Comparison of ENCODE assay signal across 7 mouse cellular contexts in the genomic region with DNA sequence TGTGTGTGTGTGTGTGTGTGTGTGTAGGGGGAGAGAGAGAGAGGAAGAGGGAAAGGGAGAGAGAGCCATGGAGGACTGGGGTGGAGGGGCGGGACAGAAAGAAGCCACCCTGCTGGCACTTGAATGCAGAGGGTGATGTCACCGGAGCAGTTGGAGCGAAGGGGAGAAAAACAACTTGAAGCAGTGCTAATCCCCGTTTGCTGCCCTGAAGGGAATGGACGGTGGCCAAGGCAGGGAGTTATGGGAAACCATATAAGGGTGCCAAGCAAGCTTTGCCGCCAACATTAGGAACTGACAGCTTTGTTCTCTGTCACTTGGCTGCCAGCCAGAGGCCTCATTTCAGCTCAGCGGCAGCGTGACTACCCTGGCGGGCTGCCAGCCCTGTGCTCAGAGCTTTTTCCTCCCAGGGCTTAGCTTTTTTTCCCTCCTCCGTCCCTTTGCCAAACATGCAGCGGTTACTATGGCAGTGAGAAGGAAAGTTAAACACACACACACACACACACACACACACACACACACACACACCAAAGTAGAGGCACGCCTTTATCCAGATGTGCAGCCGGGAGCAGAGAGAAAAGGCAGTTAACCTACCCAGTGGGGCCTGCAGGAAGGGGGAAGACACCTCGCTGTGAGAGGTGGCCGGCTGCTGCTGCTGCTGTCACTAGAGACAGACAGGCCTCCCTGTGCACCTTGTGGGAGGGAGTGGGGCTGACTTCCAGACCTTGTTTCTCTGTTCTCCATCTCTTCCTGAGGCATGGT.
A peak's percentile ranks its signal among the peaks of the same experiment; 100 is the strongest.
DNase-seq lines count a peak whose midpoint lies in the region; ATAC-seq lines count a peak whose summit lies in the region.

No protein-coding gene starts in this region.

- DNase-seq in adrenal gland, postnatal 10 days = peak; percentile 100
- DNase-seq in embryonic facial prominence, embryonic 11.5 days (ENCODE audit: low spot score) = peak; percentile 98
- peak; percentile 100 for DNase-seq in kidney, adult 11 months
- peak; percentile 86 for DNase-seq in limb, embryonic 10.5 days (ENCODE audit: low spot score)
- peak; percentile 78 for DNase-seq in spleen, adult 12 weeks (ENCODE audit: low spot score)

- H3K4me1 ChIP-seq in embryonic facial prominence, embryonic 11.5 days (ENCODE audit: control insufficient read depth, insufficient read depth, low read length) = peaks cover 26% of the 10 kb centered on the region
- peaks cover 81% of the 10 kb centered on the region for H3K4me1 ChIP-seq in limb, embryonic 10.5 days
- H3K4me1 ChIP-seq in midbrain, embryonic 13.5 days (replicated peaks) = peaks cover 76% of the 10 kb centered on the region

- H3K9me3 ChIP-seq in embryonic facial prominence, embryonic 11.5 days (replicated peaks; ENCODE audit: control insufficient read depth, low read length) = no peaks in the 10 kb centered on the region
- no peaks in the 10 kb centered on the region for H3K9me3 ChIP-seq in limb, embryonic 10.5 days (replicated peaks)
- no peaks in the 10 kb centered on the region for H3K9me3 ChIP-seq in midbrain, embryonic 13.5 days

- peak overlapping the region; percentile 26 for H3K4me2 ChIP-seq in embryonic facial prominence, embryonic 11.5 days (ENCODE audit: low read depth, low read length)
- H3K4me2 ChIP-seq in midbrain, embryonic 13.5 days (replicated peaks) = peak overlapping the region; percentile 34

- peak overlapping the region; percentile 61 for H3K9ac ChIP-seq in embryonic facial prominence, embryonic 11.5 days (replicated peaks; ENCODE audit: low read length)
- peak overlapping the region; percentile 45 for H3K9ac ChIP-seq in midbrain, embryonic 13.5 days (replicated peaks)

- ATAC-seq in embryonic facial prominence, embryonic 11.5 days (replicated peaks; ENCODE audit: insufficient number of reproducible peaks, low FRiP score, low TSS enrichment, low read depth) = peak; percentile 87
- ATAC-seq in granulocyte monocyte progenitor cell, adult 5-6 weeks (replicated peaks; ENCODE audit: poor library complexity, severe bottlenecking) = peak; percentile 58
- peak; percentile 90 for ATAC-seq in midbrain, embryonic 13.5 days

- no peaks in the 10 kb centered on the region for H3K36me3 ChIP-seq in embryonic facial prominence, embryonic 11.5 days (replicated peaks; ENCODE audit: control insufficient read depth, insufficient read depth, low read depth, low read length)
- no peaks in the 10 kb centered on the region for H3K36me3 ChIP-seq in limb, embryonic 10.5 days
- H3K36me3 ChIP-seq in midbrain, embryonic 13.5 days = no peaks in the 10 kb centered on the region

- no peak overlapping the region for H3K4me3 ChIP-seq in embryonic facial prominence, embryonic 11.5 days (ENCODE audit: low read depth, low read length)
- peak overlapping the region; percentile 33 for H3K4me3 ChIP-seq in limb, embryonic 10.5 days
- no peak overlapping the region for H3K4me3 ChIP-seq in midbrain, embryonic 13.5 days (replicated peaks)

- WGBS in embryonic facial prominence, embryonic 11.5 days = 0% methylated on average over 15 of the region's 15 CpGs
- 3% methylated on average over 15 of the region's 15 CpGs for WGBS in limb, embryonic 10.5 days
- 2% methylated on average over 15 of the region's 15 CpGs for WGBS in midbrain, embryonic 13.5 days

- peak overlapping the region; percentile 94 for H3K27ac ChIP-seq in embryonic facial prominence, embryonic 11.5 days (replicated peaks; ENCODE audit: low read depth, low read length)
- peak overlapping the region; percentile 93 for H3K27ac ChIP-seq in limb, embryonic 10.5 days
- H3K27ac ChIP-seq in midbrain, embryonic 13.5 days = peak overlapping the region; percentile 97

- H3K27me3 ChIP-seq in embryonic facial prominence, embryonic 11.5 days (ENCODE audit: control insufficient read depth, insufficient read depth, low read length) = no peaks in the 10 kb centered on the region
- H3K27me3 ChIP-seq in limb, embryonic 10.5 days (ENCODE audit: low read depth, poor library complexity, severe bottlenecking) = no peaks in the 10 kb centered on the region
- H3K27me3 ChIP-seq in midbrain, embryonic 13.5 days = no peaks in the 10 kb centered on the region
